Mouse (Mus musculus) heart, postnatal 36 days (tissue): ENCODE measurements around the gene Ddah1. TPM values are rescaled to one million over a fixed set of nuclear protein-coding genes. Genes with fewer than 3 reads are reported as not detected.
A peak's percentile ranks its signal among the peaks of the same experiment; 100 is the strongest.

ENCODE experiments used
- DNase-seq, 2 experiments: peaks; one replicate each; pipeline ENCODE4 v3.0.0; 2021 to 2022
- intact Hi-C: fragments of 180-260 bp; cut with DNase I; formaldehyde crosslinking; loops from one replicate; pipeline ENCODE4 v1.15.1; 2025
- total RNA-seq, 2 experiments: library from RNA; stranded (reverse); gene quantifications; 2 replicates each; pipeline ENCODE4 v1.2.3; 2021

Ddah1 gene
- total RNA-seq, 2 experiments from 2014 or later, result 8.4 to 8.9 TPM

GRCm38 (mm10) chr3:145762957-145763641 is 4.6 kb downstream of the Ddah1 start:
- intact Hi-C loops, result no loop called here
- no peak for DNase-seq

DNA sequence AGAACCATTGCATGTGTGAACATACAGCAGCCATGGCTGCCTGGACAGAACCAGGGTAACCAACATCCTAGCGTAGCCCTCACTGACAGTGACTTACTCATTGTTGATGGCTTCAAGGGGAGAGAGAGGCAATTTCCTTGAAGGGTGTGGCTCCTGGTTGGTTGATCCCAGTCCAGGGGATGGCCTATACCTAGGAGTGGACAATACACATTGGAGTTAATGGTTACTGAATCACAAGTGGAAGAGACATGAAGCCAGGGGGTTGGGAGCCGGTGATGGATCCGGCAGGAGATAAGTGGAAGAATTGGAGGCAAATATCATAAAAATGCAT is 5.1 kb downstream of the Ddah1 start:
- intact Hi-C loops, result no loop called here

GRCm38 (mm10) chr3:145764416-145764815 is 5.9 kb downstream of the Ddah1 start:
- intact Hi-C loops, result no loop called here
- no peak for DNase-seq

More for the DNA sequence above, 5.1 kb downstream of the Ddah1 start:
- DNase-seq, result no peak

GRCm38 (mm10) chr3:145768439-145768838 is 10.0 kb downstream of the Ddah1 start:
- intact Hi-C loops, result no loop called here
- DNase-seq, result no peak

DNA sequence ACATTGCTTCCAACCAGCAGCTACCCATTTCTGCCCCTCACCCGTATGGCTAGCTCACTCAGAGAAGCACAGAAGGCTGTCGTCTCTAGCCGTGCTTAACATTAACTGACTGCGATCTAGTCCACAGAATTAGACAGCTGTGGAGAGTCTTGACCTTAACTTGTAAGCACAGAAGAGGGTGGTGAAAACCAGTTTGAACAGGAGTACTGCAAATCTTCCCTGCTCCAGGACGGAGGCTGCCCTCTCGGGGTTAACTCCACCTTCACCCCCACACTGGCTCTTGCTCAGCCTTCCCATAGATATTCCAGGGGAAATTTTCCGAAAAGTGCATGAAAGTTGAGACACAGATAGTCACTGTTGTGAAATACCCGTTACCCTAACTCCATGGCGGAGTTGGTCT is 14.9 kb downstream of the Ddah1 start:
- no peak for DNase-seq
- intact Hi-C loops, result no loop called here

DNA sequence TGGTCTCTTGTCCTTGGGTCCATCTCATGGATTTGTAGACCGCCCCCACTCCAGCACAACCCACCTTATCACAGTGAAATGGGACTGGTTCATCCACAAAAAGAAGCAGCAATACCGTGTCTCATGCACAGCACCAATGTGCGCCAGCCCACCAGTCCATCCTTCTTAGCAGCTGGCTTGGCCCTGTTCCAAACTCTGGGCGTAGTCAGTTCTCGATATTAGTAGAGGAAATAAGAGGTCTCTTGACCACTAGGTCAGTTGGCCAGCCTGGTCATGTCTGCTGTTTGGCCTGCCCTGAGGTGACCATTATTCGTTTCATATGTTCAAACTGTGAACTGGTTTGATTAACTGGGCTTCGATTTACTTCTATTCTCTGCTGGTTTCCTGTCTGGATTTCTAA is 15.9 kb downstream of the Ddah1 start:
- DNase-seq, result no peak
- intact Hi-C loops, result no loop called here

GRCm38 (mm10) chr3:145775236-145775635 is 16.8 kb downstream of the Ddah1 start:
- DNase-seq, result no peak
- intact Hi-C loops, result no loop called here

DNA sequence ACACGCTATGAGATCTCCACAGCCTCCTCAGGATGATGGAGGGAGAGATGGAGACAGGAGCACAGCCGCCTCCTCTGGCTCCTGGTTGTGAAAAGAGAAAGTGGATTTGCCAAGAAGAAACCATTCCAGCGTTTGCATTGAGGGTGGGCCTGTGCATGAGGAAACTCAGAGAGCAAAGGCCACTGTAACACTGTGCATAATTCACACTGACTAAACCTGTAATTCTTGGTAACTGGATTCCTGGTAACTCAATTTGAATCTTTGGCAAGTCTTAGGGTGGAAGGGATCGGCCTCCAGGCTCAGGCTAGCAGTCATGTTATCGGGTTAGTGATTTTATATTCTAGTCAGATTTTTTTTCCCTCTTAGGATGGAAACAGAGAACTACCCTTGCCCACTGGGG is 17.4 kb downstream of the Ddah1 start:
- no peak for DNase-seq
- intact Hi-C loops, result no loop called here

DNA sequence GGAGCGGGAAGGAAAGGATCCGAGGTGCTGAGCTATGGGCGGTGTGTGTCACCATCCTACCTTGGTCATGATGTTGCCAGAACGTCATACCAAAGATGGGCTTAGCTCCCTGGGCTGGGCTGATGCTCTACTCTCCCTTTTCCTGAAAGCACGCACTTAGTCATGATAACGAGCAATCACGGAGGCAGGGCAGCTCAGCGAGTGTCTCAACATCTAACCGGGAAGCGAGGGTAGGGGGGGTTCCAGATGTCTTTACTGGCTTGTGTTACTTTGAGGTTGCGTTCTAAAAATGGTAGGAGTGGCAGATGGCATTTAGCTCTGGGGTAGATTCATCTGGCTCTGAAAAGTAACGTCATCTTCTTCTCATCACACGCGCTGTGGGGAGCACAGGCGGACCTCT is 18.5 kb downstream of the Ddah1 start:
- DNase-seq, result no peak
- intact Hi-C loops, result no loop called here

GRCm38 (mm10) chr3:145778406-145778922 is 20.0 kb downstream of the Ddah1 start:
- DNase-seq, result no peak
- intact Hi-C loops, result no loop called here

DNA sequence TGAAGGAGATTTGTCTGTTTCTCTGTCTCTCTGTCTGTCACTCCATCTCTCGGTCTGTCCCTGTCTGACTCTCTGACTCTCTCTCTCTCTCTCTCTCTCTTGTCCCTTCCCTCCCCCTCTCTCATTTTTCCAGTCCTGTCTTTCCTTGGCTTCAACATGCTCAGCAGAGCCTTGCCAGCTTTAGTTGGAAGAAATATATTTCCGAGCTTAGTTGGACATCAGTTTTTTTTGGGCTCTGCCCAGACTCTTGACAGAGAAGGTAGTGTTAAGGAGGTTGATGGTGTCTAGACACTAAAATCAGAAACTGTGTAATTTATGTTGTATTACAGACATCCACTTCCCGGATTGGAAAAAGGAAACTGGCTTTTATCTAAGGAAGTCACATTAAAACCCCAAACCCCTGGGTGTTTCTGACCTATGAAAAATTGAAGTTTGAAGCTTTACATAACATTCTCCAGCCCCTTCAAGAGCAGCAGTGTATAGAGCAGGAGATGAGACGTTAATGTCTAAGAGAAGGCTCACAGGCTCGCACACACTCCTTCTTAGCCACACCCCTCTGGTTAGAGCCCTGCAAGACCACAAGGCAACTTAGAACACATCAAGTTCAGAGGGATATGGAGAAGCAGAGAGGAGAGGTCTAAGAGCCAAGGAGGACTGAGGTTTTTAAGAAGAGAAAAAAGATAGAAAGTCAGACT is 21.0 kb downstream of the Ddah1 start:
- DNase-seq, result no peak
- intact Hi-C loops, result no loop called here

- intact Hi-C loops, result no loop called here
- no peak for DNase-seq
These were observed 22.4 kb downstream of the Ddah1 start for GRCm38 (mm10) chr3:145780784-145781442.

GRCm38 (mm10) chr3:145785244-145785643 is 26.8 kb downstream of the Ddah1 start:
- no peak for DNase-seq
- intact Hi-C loops, result loop anchor here (2.0 kb wide), 1 partner anchor 26 kb away; the partner anchor contains the start of gene Ddah1

- DNase-seq, result no peak
- intact Hi-C loops, result no loop called here
These were observed 28.8 kb downstream of the Ddah1 start for GRCm38 (mm10) chr3:145787303-145787702.

DNA sequence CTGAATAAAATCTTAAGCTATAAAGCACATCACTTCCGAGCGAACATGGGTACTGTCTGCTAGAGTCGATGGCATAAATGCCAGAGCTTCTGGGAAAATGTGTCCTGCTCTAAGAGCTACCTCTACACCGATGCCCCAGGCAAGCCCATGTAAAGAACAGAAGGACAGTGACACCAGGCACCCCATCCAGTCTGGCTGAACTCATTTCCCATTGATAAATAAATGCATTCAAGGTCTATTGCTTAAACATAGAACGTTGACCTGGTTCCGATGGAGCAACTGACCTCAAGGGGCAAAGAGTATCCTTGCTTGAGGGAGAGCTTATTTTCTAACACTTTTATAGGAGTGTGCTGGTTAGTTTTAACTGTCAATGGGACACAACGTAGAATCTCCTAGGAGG is 30.6 kb downstream of the Ddah1 start:
- DNase-seq, result no peak
- intact Hi-C loops, result no loop called here

GRCm38 (mm10) chr3:145790233-145790632 is 31.8 kb downstream of the Ddah1 start:
- DNase-seq, result no peak
- intact Hi-C loops, result no loop called here

GRCm38 (mm10) chr3:145790709-145791108 is 32.2 kb downstream of the Ddah1 start:
- DNase-seq, result no peak
- intact Hi-C loops, result no loop called here

GRCm38 (mm10) chr3:145794355-145794754 is 35.9 kb downstream of the Ddah1 start:
- intact Hi-C loops, result no loop called here
- DNase-seq, result no peak

DNA sequence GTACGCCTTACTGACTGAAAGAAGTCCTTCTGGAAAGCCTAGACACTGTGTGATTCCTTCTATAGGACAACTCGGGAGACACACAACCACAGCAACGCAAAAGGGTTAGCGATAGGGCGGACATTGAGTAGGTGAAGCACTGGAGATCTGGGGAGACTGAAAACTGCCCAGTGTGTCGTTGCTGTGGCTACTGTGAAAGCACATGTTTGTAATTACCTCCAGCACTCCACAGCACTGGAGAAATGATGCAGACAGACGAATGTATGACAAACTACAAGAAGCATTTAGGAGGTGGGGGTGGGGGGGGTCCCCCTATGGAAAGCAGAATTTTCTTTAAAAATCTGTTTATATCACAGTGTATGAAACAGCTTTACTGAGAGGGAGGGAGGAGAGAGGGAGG is 37.4 kb downstream of the Ddah1 start:
- intact Hi-C loops, result no loop called here

GRCm38 (mm10) chr3:145798042-145798441 is 39.6 kb downstream of the Ddah1 start:
- no peak for DNase-seq
- intact Hi-C loops, result no loop called here

More for the DNA sequence above, 37.4 kb downstream of the Ddah1 start:
- no peak for DNase-seq

- intact Hi-C loops, result no loop called here
- DNase-seq, result peak; percentile 25 to 35
These were observed 40.3 kb downstream of the Ddah1 start for GRCm38 (mm10) chr3:145798751-145799188.

GRCm38 (mm10) chr3:145799365-145799764 is 40.9 kb downstream of the Ddah1 start:
- no peak for DNase-seq
- intact Hi-C loops, result no loop called here
